Mouse (Mus musculus) heart, postnatal 25 days (tissue): ENCODE measurements around the gene Rpl36al. TPM values are rescaled to one million over a fixed set of nuclear protein-coding genes. Genes with fewer than 3 reads are reported as not detected.
A peak's percentile ranks its signal among the peaks of the same experiment; 100 is the strongest.
"Not testable (repeated sequence)": the region's sequence is repeated elsewhere in the genome, so short reads cannot be mapped to it uniquely, and the experiment has no call there.

Experiments
- DNase-seq: peaks from one replicate; pipeline ENCODE4 v3.0.0; 2022; ENCODE audit warnings: low spot score
- intact Hi-C: fragments of 180-260 bp; cut with DNase I; formaldehyde crosslinking; loops from one replicate; pipeline ENCODE4 v1.15.1; 2025
- total RNA-seq, 2 experiments: library from RNA; stranded (reverse); gene quantifications; 2 replicates each; pipeline ENCODE4 v1.2.3; 2021

The Rpl36al gene
- total RNA-seq, 2 experiments from 2014 or later, result 224 to 242 TPM

GRCm38 (mm10) chr12:69197378-69198163 lies 13.7 kb upstream of the Rpl36al start:
- intact Hi-C loops, result loop anchor here (5.0 kb wide), 1 partner anchor 100 kb away; the partner anchor contains the start of gene Klhdc2
- DNase-seq, result peak; percentile 27

- intact Hi-C loops, result loop anchor here (5.0 kb wide), 1 partner anchor 101 kb away; the partner anchor contains the start of gene Klhdc2
Measured at GRCm38 (mm10) chr12:69196444-69197377, 12.8 kb upstream of the Rpl36al start, which contains the start of gene Gm49383. Gene Gm49383, minus strand, starts transcription at chr12:69197104.

GRCm38 (mm10) chr12:69192637-69193036 lies 8.8 kb upstream of the Rpl36al start:
- DNase-seq, result no peak
- intact Hi-C loops, result no loop called here

More at GRCm38 (mm10) chr12:69196444-69197377, 12.8 kb upstream of the Rpl36al start, which contains the start of gene Gm49383:
- peak; percentile 44 for DNase-seq

- DNase-seq, result no peak
- intact Hi-C loops, result no loop called here
Measured at GRCm38 (mm10) chr12:69191396-69191795, 7.5 kb upstream of the Rpl36al start.

- no peak for DNase-seq
- intact Hi-C loops, result no loop called here
Measured at GRCm38 (mm10) chr12:69190522-69190921, 6.6 kb upstream of the Rpl36al start.

GRCm38 (mm10) chr12:69190074-69190473 lies 6.2 kb upstream of the Rpl36al start:
- DNase-seq, result no peak
- intact Hi-C loops, result no loop called here

GRCm38 (mm10) chr12:69186811-69187471 lies 3.1 kb upstream of the Rpl36al start:
- intact Hi-C loops, result no loop called here
- no peak for DNase-seq

GRCm38 (mm10) chr12:69185371-69185770 lies 1.5 kb upstream of the Rpl36al start:
- intact Hi-C loops, result no loop called here
- DNase-seq, result no peak

- DNase-seq, result peak; percentile 39
- intact Hi-C loops, result no loop called here
Measured at GRCm38 (mm10) chr12:69184342-69185295, 736 bp upstream of the Rpl36al start.

GRCm38 (mm10) chr12:69181800-69182199 lies 2.1 kb downstream of the Rpl36al start:
- intact Hi-C loops, result no loop called here
- DNase-seq, result no peak

- DNase-seq, result no peak
- intact Hi-C loops, result no loop called here
Measured at GRCm38 (mm10) chr12:69179371-69179770, 4.5 kb downstream of the Rpl36al start.

GRCm38 (mm10) chr12:69177526-69177925 lies 6.4 kb downstream of the Rpl36al start:
- no peak for DNase-seq
- intact Hi-C loops, result no loop called here

- no peak for DNase-seq
- intact Hi-C loops, result no loop called here
Measured at GRCm38 (mm10) chr12:69175975-69176374, 7.9 kb downstream of the Rpl36al start.

- intact Hi-C loops, result no loop called here
Measured at GRCm38 (mm10) chr12:69171307-69171706, 12.6 kb downstream of the Rpl36al start.

GRCm38 (mm10) chr12:69168461-69169106 lies 15.3 kb downstream of the Rpl36al start, which contains the start of gene Lrr1:
Gene Lrr1, plus strand, starts transcription at chr12:69168814.
- intact Hi-C loops, result no loop called here
- DNase-seq, result peak; percentile 69

More at GRCm38 (mm10) chr12:69171307-69171706, 12.6 kb downstream of the Rpl36al start:
- no peak for DNase-seq

GRCm38 (mm10) chr12:69167656-69168460 lies 16.0 kb downstream of the Rpl36al start:
- intact Hi-C loops, result no loop called here
- DNase-seq, result no peak

GRCm38 (mm10) chr12:69166861-69167581 lies 16.9 kb downstream of the Rpl36al start:
- DNase-seq, intact Hi-C loops: not testable (repeated sequence)
